Mouse (Mus musculus) CD4-positive helper T cell, adult 2 months (primary cell): ENCODE measurements around the gene Fgfr2.

Experiments used
- DNase-seq: peaks from one replicate; pipeline ENCODE4 v3.0.0-alpha.2; 2012; ENCODE audit warnings: low read depth, missing footprints, low spot score

The Fgfr2 gene

DNA sequence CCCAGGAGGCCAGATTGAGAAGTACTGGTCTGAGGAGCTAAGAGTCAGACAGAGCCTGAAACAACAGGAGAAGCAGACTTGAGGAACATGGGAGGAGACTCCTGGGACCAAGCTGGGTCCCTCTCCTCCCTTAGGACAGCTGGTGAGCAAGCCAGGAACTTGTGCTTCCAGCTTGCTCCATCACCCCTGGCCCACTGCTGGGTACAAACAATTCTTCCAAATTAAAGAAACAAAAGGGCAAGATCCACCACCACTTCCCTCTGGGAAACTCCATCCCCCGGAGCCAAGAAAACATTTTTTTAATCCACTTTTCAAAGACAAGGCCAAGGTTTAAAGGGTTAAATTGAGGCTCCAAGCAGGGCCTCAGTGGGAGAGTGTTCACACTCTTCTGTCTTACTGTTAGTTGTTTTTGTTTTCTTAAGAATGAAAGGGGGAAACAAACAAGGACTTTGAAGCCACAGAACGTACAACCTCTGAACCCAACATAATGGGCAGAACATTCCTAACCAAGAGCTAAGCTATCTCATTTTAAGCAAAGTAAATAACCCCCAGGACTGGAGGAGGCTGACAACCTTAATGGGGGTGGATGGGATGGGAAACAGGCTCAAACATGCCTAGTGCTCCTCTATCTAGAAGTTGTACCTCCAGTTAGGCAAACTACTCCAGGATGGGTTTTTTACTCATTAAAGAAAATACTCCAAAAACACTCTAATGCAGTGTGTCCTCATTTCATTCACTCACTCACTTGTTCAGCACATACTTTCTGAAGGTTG, 849.2 kb downstream of the Fgfr2 start:
- no peak for DNase-seq

DNA sequence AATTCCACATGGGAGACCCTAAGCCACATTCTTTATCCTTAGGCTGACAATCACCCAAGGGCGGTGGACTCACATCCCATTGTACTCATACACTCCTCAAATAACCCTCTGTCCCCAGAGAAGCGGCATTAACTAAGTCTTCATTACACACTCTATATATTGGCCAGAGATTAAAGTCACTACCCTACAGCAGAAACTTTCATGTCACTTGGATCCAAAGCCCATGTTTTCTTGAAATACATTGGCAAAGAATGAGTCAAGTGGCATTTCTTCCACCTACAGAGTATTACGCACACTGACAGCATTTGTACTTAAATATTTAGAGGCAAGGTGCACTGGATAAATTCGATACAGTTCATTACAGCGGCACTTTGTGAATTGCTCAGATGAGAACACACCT, 850.2 kb downstream of the Fgfr2 start:
- no peak for DNase-seq

DNA sequence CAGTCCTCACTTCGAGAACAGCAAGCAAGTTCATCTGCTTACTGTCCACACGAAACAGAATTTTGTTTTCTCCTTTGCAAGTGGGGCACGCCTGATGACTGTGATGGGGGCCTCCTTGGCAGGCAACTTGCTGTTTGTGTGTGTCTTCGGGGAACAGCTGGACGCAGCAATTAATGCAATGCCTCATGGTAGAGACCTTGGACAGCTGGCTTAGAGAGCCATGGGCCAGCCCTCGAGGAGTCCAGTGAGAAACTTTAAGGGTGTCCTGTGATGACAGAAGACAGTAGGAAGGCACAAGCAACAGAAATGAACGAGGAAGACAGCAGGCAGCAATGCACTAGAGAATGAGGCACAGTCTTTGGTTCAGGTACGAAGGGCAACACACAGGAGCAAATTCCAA, 852.8 kb downstream of the Fgfr2 start:
- DNase-seq, result no peak

DNA sequence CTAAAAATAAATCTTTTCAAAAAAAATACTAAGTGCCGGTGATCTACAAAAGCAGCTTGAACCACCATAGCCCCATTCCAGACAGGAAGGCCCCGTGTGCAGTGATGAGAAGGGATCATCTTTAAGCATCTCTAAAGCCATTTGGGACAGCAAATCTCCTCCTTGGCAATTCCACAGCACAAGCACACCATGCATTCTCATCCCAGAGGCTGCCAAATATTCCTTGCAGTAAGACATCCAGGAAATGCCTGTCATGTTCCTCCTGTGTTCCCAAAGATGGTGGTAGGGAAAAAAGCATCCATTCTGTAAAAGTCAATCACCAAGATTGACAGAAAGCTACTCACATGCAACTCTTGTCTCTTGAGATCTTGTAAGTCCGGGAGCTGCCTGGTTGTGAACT, 853.5 kb downstream of the Fgfr2 start:
- DNase-seq, result no peak

DNA sequence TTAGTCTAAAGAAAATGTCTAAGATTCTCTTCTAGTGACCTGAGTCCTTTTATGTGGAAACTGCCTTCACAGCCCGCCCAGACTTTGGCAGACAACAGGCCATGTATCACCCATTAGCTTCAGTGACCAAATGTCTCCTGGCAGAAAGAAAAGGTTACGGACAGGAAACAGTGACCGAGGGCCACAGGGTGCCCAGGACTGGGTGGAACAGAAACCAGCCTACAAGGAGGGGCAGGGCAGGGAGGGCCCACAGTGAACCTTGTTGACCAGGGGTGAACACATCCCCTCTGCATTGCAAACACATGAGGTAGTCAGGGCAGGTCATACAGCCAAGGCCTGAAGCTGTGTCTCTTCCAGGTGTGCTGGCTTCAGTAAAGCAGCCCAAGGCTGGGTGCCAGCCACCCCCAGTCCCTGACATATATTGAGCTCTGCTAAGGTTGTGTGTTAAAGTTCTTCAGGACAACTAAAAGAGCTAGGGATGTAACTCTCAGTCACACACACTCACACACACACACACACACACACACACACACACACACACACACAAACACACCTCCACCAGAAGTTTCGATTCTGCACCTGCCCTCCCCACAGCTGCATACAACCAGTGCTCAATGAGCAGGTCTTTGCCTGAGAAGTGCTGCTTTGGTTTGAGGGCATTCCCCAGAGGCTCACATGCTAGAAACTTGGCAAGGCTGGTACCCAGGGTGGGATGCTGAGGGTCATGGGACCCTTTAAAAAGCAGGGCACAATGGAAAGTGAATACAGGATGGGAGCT, 855.2 kb downstream of the Fgfr2 start:
- DNase-seq, result no peak

DNA sequence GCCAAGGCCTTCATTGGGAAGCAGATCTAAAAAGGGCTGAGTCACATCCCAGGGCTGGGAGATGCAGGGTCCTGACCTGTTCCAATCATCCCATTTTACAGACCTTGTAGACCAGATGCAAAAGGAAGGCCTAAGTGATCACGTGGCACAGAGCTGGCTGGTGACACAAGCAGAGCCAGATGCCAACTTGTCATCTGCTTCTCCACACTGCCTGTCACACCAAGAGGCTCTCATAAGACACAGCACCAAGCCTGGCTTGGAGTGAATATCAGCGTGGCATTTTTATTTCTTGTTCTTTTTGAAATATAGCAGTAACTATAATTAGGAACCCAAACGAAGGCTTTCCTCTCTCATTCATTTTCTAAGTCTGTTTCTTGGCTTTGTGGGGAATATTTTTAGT, 858.4 kb downstream of the Fgfr2 start:
- no peak for DNase-seq

DNA sequence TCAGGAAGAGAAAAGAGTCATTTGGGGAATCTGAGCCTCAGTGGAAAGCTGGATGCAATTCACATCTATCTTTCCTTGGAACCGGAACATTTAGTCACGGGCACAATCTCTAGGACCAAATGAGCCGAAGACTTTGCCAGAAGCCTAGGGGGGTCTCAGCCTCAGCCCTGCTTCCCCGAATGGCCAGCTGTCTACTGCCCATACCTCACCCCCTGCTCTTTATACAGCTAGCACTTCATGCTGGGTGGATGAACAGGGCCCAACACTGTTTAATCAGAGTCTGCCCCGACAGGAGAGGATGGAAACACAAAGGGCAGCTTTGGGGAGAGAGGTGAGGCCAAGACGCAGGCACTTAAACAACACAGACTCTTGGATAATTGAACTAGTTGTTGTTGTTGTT, 860.0 kb downstream of the Fgfr2 start:
- no peak for DNase-seq

DNA sequence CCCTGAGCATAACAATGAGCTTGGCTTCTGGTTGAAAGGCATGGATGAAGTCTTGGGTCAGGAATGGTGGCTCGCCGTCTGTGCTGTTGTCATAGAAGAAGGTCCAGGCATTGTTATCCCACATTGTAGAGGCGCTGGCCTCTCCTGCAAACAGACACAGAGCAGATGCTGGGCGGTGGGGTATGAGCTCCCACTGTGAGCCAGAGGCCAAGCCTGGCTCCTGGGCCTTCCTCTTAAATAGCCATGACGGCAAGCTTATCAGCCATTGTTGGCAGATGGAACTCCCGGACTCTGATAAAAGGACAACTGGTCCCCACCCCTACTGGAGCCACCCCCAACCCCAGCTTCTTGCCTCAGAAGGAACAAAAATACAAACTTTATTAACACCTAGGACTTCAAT, 860.5 kb downstream of the Fgfr2 start:
- DNase-seq, result no peak

DNA sequence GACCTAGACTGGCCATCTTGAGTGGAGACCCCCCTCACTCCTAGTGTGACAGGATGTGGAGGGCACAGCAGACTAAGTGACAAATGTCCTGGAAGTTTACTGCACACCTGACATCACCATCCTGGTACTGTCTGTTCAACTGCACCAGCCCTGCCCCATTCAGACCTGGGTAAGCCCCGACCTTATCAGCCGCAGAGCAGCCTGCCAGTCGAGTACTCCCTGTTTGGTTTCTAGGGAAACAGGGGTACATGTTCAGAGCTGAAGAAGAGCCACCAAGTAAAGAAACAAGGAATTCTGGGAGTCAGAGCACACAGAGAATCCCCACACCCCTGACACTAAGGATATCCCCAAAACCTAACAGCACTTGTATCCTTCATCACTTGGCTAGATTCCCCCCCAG, 861.3 kb downstream of the Fgfr2 start:
- no peak for DNase-seq

DNA sequence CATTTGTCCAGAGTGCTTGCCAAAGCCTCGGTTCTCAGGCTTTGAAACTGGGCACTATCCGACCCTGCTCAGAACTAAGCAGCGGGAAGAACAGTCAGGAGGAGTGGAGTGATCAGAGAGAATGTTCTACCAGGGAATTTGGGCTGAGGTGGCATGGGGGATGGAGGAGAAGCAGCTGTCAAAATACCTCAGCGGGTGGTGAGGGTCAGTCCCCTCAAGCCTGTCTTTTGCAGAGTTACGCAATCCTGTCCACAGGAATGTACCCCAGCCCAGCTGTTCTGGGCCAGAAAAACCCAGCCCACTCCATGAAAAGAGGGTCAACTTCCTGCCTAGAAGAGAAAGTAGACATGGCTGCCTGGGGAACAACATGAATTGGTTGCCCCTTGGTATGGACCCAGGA, 862.5 kb downstream of the Fgfr2 start:
- no peak for DNase-seq

DNA sequence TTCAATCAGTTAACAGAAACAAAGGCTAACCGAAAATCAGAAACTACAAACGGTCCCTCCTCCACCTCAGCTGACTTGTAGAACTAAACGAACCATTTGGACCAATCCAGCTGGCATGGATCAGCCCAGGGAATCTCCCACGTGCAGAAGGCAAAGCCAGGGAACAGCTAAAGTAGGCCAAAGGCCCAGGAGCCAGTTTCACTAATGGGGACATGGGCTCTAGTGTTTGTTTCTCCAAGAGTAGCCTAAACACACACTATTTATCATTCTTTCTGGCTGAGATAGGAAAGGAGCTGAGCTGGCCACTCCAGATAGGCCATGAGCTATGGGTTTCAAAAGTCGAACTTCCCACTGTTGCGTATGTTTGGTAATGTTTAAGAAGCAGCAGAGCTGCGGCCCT, 864.3 kb downstream of the Fgfr2 start:
- DNase-seq, result no peak

DNA sequence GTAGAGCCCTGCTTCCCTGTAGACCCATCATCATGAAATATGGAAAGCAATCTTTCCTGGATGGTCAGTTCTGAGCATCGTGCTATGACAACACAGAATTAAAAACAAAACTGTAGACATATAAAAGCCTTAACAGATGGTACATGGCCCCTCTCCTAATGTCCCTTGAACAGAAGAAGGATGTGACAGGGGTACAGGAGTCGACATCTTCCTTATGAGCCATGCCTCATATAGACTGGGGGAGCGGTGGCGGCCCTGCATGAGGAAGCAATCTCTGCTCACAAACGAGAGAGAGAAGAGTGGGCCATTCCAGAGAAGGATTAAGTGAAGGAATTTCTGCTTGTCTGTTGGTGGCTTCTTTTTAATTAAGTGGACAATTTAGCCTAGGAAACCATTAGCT, 864.9 kb downstream of the Fgfr2 start:
- DNase-seq, result no peak

DNA sequence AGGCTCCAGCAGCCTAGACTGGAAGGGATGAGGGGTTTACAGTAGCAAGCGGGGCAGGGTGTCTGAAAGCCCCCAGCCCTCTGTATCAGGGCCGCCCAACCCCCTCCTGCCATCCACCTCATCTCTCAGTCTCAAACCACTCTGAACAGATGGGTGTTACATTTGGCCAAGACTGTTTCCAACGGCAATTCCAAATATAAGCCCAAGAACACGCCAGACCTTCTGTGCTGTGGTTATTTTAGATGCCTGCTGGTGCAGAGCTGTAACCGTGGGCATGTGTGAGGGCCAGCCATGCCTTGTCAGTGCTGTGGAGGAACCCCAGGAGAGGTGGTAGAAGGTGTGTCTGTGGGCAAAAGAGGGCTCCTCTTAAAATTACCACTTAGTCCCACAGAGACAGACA, 869.6 kb downstream of the Fgfr2 start:
- DNase-seq, result no peak

DNA sequence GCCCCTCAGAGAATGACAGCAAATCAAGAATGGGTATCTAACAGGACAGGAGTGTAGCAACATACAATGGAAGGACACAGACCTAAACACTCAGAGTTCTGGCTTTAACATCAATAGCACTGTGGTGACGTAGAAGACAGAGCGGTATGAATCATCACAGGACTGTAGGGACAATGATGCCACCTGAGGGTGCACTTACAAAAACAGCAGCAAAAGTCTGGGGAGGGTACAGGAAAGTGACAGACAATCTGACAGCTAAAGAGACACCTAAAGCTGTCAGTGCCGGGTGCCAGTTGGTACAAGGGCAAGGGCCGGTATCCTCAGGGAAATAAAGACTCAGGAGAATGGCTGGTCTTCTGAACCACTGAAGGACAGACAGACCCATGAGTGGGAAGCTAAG, 870.1 kb downstream of the Fgfr2 start:
- DNase-seq, result no peak

DNA sequence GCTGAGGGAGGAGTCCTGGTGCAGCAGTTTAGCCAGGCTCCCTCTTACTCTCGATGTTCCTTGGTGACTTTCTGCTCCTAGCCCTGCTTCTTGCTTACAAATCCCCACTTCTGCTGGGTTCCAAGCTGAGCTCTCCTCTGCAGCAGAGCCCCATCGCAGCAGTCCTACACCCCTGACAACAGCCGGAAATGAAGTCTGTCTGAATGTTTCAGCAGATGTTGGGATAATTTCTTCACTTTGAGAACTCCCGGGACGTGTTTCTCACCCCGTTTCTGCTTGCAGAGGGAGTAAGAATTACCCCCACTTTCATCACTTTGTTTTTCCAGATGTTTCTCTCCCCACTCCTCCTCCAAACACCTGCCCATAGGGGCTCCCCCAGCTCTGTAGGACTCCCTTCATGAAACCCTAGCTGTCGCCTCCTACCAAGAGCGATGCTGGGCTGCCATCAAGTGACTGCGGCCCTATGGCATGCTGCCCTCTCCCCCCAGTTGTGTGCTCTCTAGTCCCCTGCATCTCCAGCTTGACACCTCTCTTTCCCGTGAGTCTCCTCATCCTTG, 873.5 kb downstream of the Fgfr2 start:
- DNase-seq, result no peak

DNA sequence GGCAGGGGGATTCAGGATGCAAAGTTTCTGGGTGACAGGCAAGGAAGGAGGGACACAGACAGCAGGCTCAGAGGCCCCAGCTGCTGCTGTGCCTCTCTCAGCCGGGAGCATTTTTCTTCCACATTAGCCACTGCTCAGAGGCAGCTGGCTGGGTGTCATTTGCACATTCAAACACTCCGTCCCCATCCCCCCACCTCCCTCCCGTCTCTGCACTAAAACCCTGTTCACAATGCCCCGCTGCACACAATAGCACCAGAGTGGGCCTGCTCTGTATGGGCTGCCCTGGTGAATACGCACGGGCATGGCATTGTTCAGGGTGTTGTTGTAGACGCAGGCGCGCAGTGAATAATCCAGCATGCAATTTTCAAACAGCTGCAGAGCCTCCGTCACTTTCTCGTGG, 875.6 kb downstream of the Fgfr2 start:
- DNase-seq, result no peak

DNA sequence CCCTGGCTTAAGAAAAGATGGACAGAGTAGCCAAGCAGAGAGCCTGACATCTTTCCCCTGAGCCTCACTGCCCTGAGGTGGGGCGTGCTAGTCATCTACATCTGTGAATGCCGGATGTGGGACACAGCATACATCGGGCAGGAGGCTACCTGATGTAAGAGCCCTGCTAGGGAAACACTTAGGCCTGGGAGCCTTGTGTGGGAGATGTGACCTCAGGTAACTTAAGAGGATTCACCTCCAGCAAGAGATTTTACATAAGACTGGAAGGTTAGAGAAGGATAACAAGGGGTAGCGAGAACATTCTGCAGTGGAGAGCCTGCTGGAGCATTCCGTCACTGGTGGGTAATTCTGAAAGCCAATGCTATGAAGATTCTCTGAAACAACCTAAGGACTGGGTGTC, 876.1 kb downstream of the Fgfr2 start:
- no peak for DNase-seq

DNA sequence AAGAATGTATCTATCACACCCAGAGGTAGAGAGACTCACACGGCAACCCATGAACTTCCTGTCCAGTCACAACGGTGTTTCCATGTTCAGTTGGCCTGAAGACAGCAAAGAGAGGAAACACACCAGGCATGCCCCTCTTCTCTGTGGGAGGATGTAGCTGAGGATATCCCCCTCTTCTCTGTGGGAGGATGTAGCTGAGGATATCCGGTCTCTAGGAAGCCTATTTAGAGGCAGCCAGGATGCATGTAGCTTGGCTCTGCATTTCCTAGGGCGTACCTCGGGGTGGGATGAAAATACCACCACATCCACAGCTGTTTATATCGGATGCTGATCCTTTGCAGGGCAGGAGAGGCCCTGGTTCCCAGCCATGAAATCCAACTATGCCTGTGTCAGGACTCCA, 877.4 kb downstream of the Fgfr2 start:
- no peak for DNase-seq

DNA sequence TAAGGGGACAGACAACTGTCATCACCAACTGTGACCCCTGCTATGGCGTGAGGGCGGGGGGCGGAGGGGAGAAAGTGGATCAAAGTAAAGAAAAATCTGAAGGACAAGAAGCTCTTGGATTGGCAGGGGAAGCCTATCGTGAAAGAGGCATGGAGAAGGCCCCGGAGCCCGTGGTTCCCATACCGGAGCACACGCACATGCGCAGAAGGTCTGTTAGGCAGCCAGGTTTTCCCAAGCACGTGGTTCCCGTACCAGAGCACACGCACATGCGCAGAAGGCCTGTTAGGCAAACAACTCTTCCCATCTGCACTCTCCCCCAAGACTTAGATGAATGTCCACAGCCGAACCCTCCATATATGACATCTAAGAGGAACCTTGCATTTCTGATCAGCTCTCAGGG, 878.5 kb downstream of the Fgfr2 start:
- DNase-seq, result no peak

DNA sequence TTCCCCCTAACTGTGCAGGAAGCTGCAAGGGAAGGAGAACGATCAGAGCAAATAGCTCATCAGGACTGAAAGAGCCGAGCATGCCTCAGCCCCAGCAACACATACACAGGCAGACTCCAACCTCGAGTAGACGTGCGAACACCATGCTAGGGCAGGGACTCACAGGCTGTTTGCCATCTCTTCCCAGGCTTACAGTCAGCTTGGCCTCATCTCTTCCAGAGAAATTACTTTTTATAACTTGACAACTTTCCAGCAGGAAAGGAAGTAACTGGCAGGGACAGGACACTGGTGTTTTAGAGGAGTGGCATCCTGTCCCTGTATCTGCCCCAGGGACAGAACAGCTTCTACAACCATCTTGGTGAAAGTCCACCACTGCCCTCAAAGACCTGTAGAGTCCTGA, 879.9 kb downstream of the Fgfr2 start:
- no peak for DNase-seq

DNA sequence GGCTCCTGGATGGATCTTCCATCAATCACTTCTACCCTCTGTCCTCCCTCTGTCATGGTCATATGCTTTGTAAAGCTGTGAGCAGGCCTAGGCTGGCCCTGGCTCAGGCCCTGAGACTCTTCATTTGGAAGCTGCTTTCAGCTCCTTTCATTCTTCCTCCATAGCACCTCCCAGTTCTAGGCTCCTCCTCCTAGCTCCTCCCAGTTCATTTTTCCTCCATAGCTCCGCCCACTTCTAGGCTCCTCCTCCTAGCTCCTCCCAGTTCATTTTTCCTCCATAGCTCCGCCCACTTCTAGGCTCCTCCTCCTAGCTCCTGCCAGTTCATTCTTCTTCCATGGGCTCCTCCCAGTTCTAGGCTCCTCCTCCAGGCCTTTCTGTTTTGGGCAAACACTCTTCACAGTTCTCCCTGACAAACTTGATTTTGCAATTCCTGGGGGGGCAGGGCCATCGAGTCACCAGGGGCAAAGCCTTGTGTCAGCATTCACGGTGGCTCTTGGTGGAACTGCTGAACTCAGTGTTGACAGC, 880.5 kb downstream of the Fgfr2 start:
- DNase-seq, result peak; percentile 11

DNA sequence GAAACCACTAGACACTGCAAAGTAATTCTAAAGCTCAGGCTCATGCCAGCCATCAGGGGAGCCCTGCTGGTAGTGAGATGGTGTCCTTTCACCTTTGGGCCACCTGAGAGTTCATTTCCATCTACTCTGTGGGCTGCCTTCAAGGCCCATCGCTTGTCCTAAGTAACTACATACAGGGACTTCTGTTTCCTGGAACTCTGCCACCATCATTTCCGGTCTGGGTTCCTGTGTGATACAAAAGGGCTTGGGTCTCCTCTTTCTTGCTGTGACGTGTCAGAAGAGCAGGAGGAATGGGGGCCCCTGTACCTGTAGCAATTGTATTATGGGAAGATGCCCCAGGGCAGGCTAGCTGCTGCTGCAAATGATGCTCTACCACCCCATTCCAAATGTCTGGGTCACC, 884.2 kb downstream of the Fgfr2 start:
- DNase-seq, result no peak

DNA sequence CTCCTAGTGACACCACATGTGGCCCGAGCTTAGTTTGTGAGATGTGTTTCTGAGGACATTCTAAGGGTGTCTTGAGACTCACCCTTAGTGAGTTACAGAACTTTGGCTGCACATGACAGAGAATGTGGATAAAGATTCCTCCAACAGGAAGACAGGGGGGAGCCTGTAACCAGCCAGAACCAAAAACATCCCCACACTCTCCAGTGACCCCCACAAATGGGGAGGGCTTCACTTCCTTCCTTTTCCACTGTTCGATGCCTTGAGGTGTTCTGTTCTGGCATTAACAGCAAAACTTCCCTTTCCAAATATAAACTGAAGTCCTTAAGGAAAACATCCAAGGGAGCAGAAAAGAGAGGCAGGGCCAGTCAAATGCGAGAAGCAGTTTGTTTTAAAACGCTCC, 886.0 kb downstream of the Fgfr2 start:
- no peak for DNase-seq
